Mouse (Mus musculus) small intestine, adult 2 months (tissue): ENCODE measurements around the gene Hyal3.

Source experiments
- CTCF ChIP-seq: fragments of 200-500 bp; IDR thresholded peaks from 2 replicates; pipeline ENCODE4 v1.5.1; 2012; ENCODE audit warnings: low read depth, mild to moderate bottlenecking, control low read depth, inconsistent platforms, low read length, moderate library complexity, mixed read lengths; ENCODE audit not compliant: insufficient replicate concordance, insufficient read length; ENCODE audit errors: extremely low read depth
- POLR2A ChIP-seq: fragments of 200-500 bp; IDR thresholded peaks from 2 replicates; pipeline ENCODE4 v1.6.1; 2012; ENCODE audit warnings: low read depth, mild to moderate bottlenecking, control low read depth, inconsistent platforms, low read length, moderate library complexity

DNA sequence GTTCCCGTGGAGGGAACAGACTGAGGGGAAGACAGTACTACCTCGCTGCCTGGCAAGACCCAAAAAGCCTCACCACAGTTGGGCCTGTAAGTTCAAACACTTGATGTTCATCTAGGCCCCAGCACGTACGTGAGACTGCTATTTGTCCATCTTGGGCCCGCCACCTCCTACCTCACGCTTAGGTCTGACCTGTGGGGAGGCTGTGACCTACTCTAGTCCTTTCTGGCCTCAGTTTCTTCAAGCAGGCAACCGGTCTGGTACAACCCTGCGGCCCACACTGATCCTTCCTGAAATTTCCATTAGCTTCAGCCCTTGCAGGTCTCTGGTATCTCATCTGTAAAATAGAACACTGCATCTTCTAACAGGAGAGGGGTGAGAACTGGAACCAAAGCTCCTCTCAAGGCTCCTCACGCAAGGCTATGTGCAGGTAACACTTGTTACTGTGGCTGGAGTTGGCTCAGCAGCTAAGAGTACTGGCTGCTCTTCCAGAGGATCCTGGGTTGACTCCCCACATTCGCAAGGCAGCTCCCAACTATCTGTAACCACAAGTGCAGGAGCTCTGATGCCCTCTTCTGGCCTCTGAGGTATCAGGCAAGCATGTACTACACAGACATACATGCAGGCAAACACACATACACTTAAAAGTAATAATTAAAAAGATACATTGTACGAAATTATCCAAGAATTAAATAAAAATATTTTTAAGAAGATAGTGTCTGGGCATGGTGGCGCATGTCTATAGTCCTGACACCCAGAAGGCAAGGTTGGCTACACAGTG is 44.9 kb downstream of the Hyal3 start:
- no peak for TF ChIP-seq CTCF
- TF ChIP-seq POLR2A: no peak
